Mouse (Mus musculus): ENCODE results near the gene Acp6.

GRCm38 (mm10) chr3:97223261-97223660 lies 64.7 kb downstream of the Acp6 start:
- no peak for TF ChIP-seq POLR2A (IDR thresholded peaks at IDR 0.05; ENCODE audit: borderline replicate concordance, extremely low read depth, low read depth, low read length)
- no peak for TF ChIP-seq CTCF (IDR thresholded peaks at IDR 0.05; ENCODE audit: insufficient read depth, low read length)

All from lung, adult 2 months (tissue).